Mouse (Mus musculus) WW6 (cell line): ENCODE results near the gene Arl13b.

Experiments used
- DNase-seq: peaks from one replicate; pipeline ENCODE4 v3.0.0-alpha.2; 2013; ENCODE audit warnings: low read depth, low spot score

Gene Arl13b

GRCm38 (mm10) chr16:62814491-62814890, 32.3 kb downstream of the Arl13b start, which contains the start of gene Stx19:
Gene Stx19 (plus strand): TSS chr16:62814676.
- DNase-seq, result no peak

GRCm38 (mm10) chr16:62813790-62814189, 33.0 kb downstream of the Arl13b start:
- DNase-seq, result no peak

DNA sequence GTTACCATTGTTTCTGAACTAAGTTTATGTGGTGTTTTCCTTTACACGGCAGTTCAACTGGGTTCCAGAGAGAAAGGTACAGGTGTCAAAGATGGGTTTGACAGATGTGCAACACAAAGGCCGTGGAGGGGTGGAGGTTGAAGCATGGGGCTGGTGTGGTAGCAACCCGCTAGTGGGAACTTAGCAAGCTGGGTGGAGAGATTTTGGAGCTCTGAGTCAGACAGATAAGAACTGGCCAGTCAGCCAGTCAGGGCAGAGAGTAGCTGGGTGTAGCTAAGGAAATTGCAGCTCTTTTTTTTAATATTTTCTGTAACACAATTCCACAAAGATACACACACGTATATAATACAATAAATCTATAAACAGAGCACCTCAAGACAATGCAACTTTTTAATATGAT, 36.0 kb downstream of the Arl13b start:
- no peak for DNase-seq

GRCm38 (mm10) chr16:62807249-62807979, 39.4 kb downstream of the Arl13b start:
- DNase-seq, result no peak

DNA sequence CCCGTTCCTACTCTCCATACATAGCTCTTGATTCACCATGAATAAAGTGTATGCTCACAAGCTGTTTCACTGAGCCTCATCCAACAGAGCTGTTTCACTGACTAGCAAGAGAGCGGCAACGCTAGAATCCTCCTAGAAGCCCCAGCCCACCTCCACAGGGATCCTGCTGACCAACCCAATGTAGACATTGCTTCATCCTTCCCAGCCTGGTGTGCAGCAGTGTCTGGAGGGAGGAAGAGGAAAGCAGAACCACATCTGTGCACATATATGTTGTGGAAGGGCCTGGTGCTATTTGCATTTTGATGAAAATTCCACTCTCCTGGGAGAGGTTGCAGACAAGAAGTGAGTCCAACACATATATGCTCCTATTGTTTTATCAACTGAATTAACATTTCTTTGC, 42.2 kb downstream of the Arl13b start:
- no peak for DNase-seq

DNA sequence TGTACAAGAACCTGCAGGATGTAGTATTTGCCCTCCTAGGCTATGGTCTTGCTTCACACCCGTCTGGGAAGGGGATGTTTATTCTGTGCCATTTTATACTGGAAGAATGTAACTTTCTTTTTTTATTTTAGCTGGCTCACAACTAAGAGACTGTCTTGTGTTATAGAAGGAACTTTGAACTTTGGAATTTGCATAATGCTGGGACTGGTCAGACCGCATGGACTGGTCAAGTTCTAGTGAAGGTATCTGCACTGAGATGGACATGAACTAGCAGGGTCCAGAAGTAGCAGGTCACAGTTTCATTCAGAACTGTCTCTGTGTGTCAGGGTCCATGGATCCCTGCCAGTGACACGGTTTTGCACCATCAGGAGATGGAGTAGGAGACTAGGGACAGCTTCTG, 47.0 kb downstream of the Arl13b start:
- no peak for DNase-seq

DNA sequence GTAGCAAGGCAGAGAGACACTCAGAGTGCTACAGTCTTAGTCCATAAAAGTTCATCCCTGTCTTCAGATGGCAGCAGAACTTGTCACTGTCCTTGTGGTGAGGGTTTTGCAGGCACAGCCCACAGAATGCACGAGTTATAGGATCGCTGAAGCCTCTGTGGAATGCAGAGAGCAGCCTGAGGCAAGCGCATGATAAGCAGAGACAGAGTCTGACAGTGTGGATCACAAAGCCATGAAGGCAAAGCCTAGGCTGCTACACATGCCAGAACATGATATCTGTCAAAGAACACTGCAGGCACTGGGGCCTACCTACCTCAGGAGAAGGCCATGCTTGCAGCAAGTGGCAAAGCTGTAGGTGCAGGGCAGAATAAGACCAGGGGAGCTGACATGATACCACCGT, 47.4 kb downstream of the Arl13b start:
- DNase-seq, result no peak

GRCm38 (mm10) chr16:62798808-62799207, 48.0 kb downstream of the Arl13b start:
- DNase-seq, result no peak

DNA sequence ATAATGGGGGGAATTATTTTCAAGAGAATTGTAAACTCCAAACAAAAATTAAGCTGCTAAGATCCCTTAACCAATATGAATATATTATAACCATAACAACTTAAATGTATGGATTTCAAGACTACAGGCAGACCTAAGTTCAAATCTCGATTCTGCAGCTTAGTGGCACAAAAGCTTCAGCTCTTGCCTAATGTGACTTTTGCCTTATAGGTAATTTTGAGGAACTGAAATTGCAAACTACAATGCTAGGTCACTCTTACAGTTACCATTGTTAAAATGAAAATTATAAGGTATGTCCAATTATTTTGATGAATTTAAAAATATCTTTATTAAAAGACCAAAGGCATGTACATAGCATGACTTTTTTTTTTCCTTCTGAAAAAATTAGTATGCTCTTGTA, 50.2 kb downstream of the Arl13b start:
- no peak for DNase-seq

GRCm38 (mm10) chr16:62786621-62787331, 60.1 kb downstream of the Arl13b start, which contains the start of gene Nsun3:
Gene Nsun3 (minus strand): TSS chr16:62786818.
- peak; percentile 81 for DNase-seq

DNA sequence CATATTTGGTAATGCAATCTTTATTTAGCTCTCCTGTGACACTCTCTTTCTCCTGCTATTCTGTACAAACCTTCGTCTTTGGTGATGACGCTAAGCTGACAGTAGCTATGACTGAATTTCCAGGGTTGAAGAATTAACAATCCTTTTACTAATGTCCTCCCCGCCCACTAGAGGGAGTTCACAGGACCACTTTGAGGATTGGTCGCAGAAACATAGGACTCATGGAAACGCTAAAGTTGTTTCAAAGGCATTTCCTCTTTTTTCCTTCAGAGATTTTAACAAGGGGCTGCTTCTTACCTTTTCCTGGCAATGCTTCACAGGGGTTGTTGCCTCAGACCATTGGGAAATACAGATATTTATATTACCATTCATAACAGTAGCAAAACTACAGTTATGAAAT, 64.6 kb downstream of the Arl13b start:
- DNase-seq, result no peak

DNA sequence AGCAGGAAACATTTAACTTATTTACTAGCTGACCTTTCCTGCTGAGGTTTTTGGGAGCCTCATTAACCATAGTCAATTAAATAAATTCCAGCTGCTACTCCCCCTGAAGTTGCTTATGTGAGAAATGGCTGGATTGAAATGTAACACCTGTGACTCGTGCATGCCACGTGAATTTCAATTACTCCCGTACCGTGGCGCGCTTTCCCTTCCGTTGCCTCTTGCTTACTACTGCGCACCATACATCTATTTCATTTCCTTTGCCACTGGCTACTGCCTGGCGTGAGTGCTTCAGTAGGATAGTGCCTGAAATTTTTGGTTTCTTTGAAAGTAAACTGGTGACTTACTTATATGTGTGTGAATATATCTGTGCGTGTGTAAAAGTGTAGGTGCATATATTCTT, 68.6 kb downstream of the Arl13b start:
- DNase-seq, result no peak

DNA sequence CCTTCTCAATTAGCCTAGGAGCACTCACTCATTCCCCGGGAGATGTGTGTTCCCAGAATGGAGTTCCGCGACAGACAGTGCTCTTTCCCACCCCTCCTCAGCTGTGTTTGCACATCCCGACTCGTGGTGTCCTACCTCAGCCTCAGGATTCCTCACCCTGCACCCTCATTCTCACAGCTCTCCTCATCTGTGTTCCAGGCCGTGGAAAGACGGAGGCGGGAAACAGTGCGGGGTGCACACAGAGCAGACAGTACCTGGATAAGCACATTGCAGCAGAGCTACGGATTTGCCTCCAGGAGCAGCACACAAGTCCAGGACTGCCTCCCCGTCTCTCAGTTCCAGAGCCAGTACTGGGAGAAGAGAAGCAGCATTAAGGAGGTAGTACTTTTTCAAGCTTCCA, 70.8 kb downstream of the Arl13b start:
- no peak for DNase-seq

DNA sequence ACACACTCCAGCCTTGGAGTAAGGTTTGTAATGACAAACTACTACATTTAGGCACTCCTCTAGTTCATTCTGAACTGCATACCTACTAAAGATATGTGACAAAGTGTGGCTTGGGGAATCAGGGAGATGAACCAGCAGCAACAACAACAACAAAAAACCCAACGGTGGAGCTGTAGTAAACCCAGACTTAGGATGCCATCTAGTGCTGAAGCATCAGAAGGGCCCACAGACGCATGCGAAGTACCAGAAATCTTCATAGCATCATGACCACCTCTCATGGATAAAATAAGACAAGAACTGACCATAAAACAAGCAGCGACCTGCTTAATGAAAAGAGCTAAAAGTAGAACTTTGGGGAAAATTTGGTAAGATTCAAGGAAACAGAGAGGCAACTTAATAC, 73.4 kb downstream of the Arl13b start:
- DNase-seq, result no peak

DNA sequence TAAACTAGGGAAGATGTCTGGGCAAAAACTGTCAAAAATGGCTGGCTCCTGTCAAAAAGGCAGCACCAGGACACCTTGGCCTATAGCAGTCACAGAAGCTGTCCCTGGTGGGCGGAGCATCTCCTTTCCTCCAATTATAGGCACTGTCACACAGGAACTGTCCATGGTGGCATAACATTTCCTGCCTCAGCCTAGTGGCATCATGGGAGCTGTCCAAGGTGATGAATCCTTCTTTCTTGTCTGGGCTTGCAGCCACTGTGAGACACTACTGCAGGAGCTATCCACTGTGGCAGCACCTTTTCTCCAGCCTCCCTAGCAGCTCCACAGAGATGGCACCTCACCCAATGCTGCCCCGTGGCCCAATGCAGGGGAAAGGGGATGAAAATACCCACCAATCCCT, 88.5 kb downstream of the Arl13b start:
- peak; percentile 70 for DNase-seq

GRCm38 (mm10) chr16:62755307-62755706, 91.5 kb downstream of the Arl13b start:
- DNase-seq, result no peak

- DNase-seq, result no peak
Measured at GRCm38 (mm10) chr16:62753597-62753996, 93.2 kb downstream of the Arl13b start.

GRCm38 (mm10) chr16:62753079-62753478, 93.8 kb downstream of the Arl13b start:
- no peak for DNase-seq

GRCm38 (mm10) chr16:62745875-62746274, 101.0 kb downstream of the Arl13b start:
- DNase-seq, result no peak
